Mouse (Mus musculus) layer of hippocampus, adult 18-20 months (tissue): ENCODE data around the gene Cdca7. TPM values are rescaled to one million over a fixed set of nuclear protein-coding genes. Genes with fewer than 3 reads are reported as not detected.

Experiments
- DNase-seq, 2 experiments: peaks; one replicate each; pipeline ENCODE4 v3.0.0; 2022; ENCODE audit warnings: low spot score in 2 of 2
- total RNA-seq, 2 experiments: library from RNA; stranded (reverse); gene quantifications; 2 replicates each; pipeline ENCODE4 v1.2.3; 2021

Cdca7 gene
- total RNA-seq, 2 experiments from 2014 or later = 4.7 to 5.0 TPM

- no peak for DNase-seq
Measured at GRCm38 (mm10) chr2:72491650-72492049, 15.7 kb downstream of the Cdca7 start.

- no peak for DNase-seq
Measured at GRCm38 (mm10) chr2:72493039-72493438, 17.1 kb downstream of the Cdca7 start.

GRCm38 (mm10) chr2:72499074-72499721 is 23.2 kb downstream of the Cdca7 start:
- no peak for DNase-seq

- no peak for DNase-seq
Measured at GRCm38 (mm10) chr2:72499782-72500411, 23.9 kb downstream of the Cdca7 start.

- no peak for DNase-seq
Measured at GRCm38 (mm10) chr2:72502041-72502813, 26.3 kb downstream of the Cdca7 start.

- no peak for DNase-seq
Measured at GRCm38 (mm10) chr2:72503646-72504045, 27.7 kb downstream of the Cdca7 start.

- no peak for DNase-seq
Measured at GRCm38 (mm10) chr2:72507855-72508635, 32.1 kb downstream of the Cdca7 start.

GRCm38 (mm10) chr2:72508891-72509290 is 32.9 kb downstream of the Cdca7 start:
- DNase-seq = no peak

- no peak for DNase-seq
Measured at GRCm38 (mm10) chr2:72515526-72515925, 39.6 kb downstream of the Cdca7 start.

- peak; percentile 84 to 93 for DNase-seq
Measured at GRCm38 (mm10) chr2:72515971-72516719, 40.2 kb downstream of the Cdca7 start.

- DNase-seq = no peak
Measured at GRCm38 (mm10) chr2:72516720-72517089, 40.7 kb downstream of the Cdca7 start.

- DNase-seq = no peak
Measured at GRCm38 (mm10) chr2:72524022-72524421, 48.1 kb downstream of the Cdca7 start.

GRCm38 (mm10) chr2:72525556-72525955 is 49.6 kb downstream of the Cdca7 start:
- no peak for DNase-seq

GRCm38 (mm10) chr2:72529026-72529357 is 53.0 kb downstream of the Cdca7 start:
- DNase-seq = peak in 1 of 2 experiments; percentile 1

GRCm38 (mm10) chr2:72529358-72530319 is 53.7 kb downstream of the Cdca7 start:
- peak; percentile 54 to 75 for DNase-seq

GRCm38 (mm10) chr2:72535889-72536288 is 59.9 kb downstream of the Cdca7 start:
- no peak for DNase-seq
